Mouse (Mus musculus): ENCODE measurements at regions not wholly inside any gene's neighbourhood (a gene's known extent, or its start where the extent isn't known, plus 50 kb on each side); places are given as distances from the start of the nearest gene placed in this dataset.
A peak's percentile ranks its signal among the peaks of the same experiment; 100 is the strongest.

- peak; percentile 61 for DNase-seq (ENCODE audit: low read depth, low spot score)
Measured at GRCm38 (mm10) chr4:23433606-23434005, 945.4 kb upstream of the Pou3f2 start.

Measured in R1 (cell line).